Comparison of ENCODE assay signal across 8 mouse cellular contexts in genomic region chr2:74965384-74966060, GRCm38 (mm10).
DNase-seq lines count a peak whose midpoint lies in the region; ATAC-seq lines count a peak whose summit lies in the region.

No protein-coding gene starts in this region.

- H3K9ac ChIP-seq in intestine, embryonic 15.5 days, result no peak overlapping the region

- H3K4me1 ChIP-seq in brown adipose tissue, adult 24 weeks (ENCODE audit: control insufficient read depth, insufficient read depth, insufficient read length, low read length), result peaks cover 5% of the 10 kb centered on the region
- no peaks in the 10 kb centered on the region for H3K4me1 ChIP-seq in intestine, embryonic 15.5 days (replicated peaks)
- peaks cover 13% of the 10 kb centered on the region for H3K4me1 ChIP-seq in midbrain, embryonic 10.5 days

- peak overlapping the region; percentile 20; the same call in 1 of the 2 replicates for H3K4me2 ChIP-seq in intestine, embryonic 15.5 days (replicated peaks)

- peak; percentile 75 for ATAC-seq in intestine, embryonic 15.5 days

- H3K27ac ChIP-seq in brown adipose tissue, adult 24 weeks (replicated peaks; ENCODE audit: low read depth, low read length), result peak overlapping the region; percentile 73
- H3K27ac ChIP-seq in intestine, embryonic 15.5 days, result peak overlapping the region; percentile 51; the same call in 1 of the 2 replicates
- H3K27ac ChIP-seq in midbrain, embryonic 10.5 days (replicated peaks), result peak overlapping the region; percentile 42; the same call in 1 of the 2 replicates

- whole genome bisulfite sequencing in intestine, embryonic 15.5 days, result 31% methylated on average over 18 of the region's 18 CpGs
- WGBS in midbrain, embryonic 10.5 days, result 28% methylated on average over 18 of the region's 18 CpGs

- DNase-seq in adrenal gland, postnatal 14 days, result peak; percentile 21
- no peak for DNase-seq in adrenal gland, adult 8-10 months
- peak; percentile 27 to 51 for DNase-seq in gastrocnemius, postnatal 4 days (ENCODE audit: low spot score in 2 of 2)
- peak; percentile 49 for DNase-seq in midbrain, embryonic 10.5 days (ENCODE audit: low spot score)
- peak; percentile 51 for DNase-seq in testis, postnatal 14 days (ENCODE audit: low spot score)
- DNase-seq in thymus, postnatal 25 days, result no peak

- H3K27me3 ChIP-seq in intestine, embryonic 15.5 days (replicated peaks), result no peaks in the 10 kb centered on the region
- H3K27me3 ChIP-seq in midbrain, embryonic 10.5 days (ENCODE audit: low read depth, poor library complexity, severe bottlenecking), result peaks cover 52% of the 10 kb centered on the region

- 0 out of 2 replicates have a peak overlapping the region, but pooled peaks have one; percentile 8 for H3K4me3 ChIP-seq in brown adipose tissue, adult 24 weeks (ENCODE audit: insufficient read depth, low read depth, low read length)
- H3K4me3 ChIP-seq in intestine, embryonic 15.5 days (replicated peaks), result no peak overlapping the region
- H3K4me3 ChIP-seq in midbrain, embryonic 10.5 days, result peak overlapping the region; percentile 35

- H3K9me3 ChIP-seq in intestine, embryonic 15.5 days, result no peaks in the 10 kb centered on the region
- no peaks in the 10 kb centered on the region for H3K9me3 ChIP-seq in midbrain, embryonic 10.5 days (replicated peaks)

- no peaks in the 10 kb centered on the region for H3K36me3 ChIP-seq in intestine, embryonic 15.5 days
- no peaks in the 10 kb centered on the region for H3K36me3 ChIP-seq in midbrain, embryonic 10.5 days

Comparison
In these comparisons a context has a peak if more than half of its experiments do, and no peak if none do; other contexts are left out.
1. DNase-seq: peak in adrenal gland, postnatal 14 days (single experiment), gastrocnemius, postnatal 4 days (2 of 2), midbrain, embryonic 10.5 days (single experiment) and testis, postnatal 14 days (single experiment); none in adrenal gland, adult 8-10 months (single experiment) and thymus, postnatal 25 days (single experiment).
2. Peak in every context shown above with its lines, with median percentiles within 50 percentile points of each other: H3K27ac ChIP-seq.